Mouse (Mus musculus): Measurements from ENCODE around the gene Lep. TPM values are rescaled to one million over a fixed set of nuclear protein-coding genes. Genes with fewer than 3 reads are reported as not detected.

Gene Lep
- polyA plus RNA-seq, 1 experiment from 2014 or later, result not detected

DNA sequence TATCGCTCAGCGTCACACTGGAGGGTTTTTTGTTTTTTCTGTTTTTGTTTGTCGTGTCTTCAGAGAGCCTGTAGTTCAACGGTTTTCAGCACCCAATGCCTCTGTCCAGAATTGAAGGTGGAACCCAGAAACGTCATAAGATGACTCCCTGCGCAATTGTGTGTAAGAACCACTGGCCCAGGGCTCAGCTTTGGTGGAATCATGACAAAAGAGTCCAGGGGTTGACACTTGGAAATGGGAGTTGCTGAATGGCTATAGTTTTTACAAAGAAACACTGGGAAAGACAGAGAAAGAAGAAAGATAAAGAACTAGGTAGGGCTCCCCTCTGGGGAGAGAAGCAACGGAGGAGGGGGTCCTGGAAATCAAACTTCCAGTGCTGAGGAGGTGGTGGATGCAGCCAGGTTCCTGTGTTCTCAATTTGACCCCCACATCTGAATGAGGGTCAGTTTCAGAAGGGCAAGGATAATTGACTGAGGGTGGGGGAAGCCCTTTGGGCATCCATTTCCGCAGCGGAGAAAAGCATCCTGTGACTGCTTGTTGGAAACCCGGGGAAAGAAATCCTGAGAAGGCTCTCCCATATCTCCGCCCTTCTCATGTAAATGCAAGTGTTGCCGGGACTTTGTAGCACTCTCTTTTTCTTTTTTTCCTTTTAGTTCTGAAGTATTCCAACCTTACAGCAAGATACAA is 34.1 kb upstream of the Lep start:
- peaks cover 20% of the 10 kb centered on the region; the same call in 1 of the 2 replicates for H3K27me3 ChIP-seq
- no peak for ATAC-seq (ENCODE audit: insufficient number of reproducible peaks, low FRiP score, low TSS enrichment, low read depth)

DNA sequence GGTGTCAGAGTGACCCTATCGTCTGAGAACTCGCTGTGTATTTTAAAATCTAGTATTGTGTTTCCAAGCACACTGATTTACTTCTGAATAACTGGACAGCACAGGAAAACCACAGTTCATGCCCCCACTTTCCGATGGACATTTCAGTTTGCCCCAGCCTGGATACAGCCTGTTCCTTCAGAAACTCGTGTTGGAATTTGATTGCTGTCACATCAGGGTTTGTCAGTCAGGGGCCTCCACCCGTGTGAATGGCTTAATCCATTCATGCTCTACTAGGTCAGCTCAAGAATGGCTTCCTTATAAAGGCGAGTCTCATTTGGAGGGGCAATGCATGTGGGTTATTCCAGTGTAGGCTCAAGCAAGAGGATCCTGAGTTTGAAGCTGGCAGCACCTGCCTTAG is 33.3 kb upstream of the Lep start:
- peaks cover 12% of the 10 kb centered on the region for H3K4me1 ChIP-seq
- no peak overlapping the region for H3K9ac ChIP-seq
- no peak overlapping the region for H3K4me3 ChIP-seq
- H3K27ac ChIP-seq, result no peak overlapping the region
- 55% methylated on average over 6 of the region's 6 CpGs for WGBS
- H3K9me3 ChIP-seq, result 0 out of 2 replicates have a peak, but pooled peaks cover 3% of the 10 kb centered on the region
- H3K27me3 ChIP-seq, result peaks cover 16% of the 10 kb centered on the region; the same call in 1 of the 2 replicates
- no peak for ATAC-seq (ENCODE audit: insufficient number of reproducible peaks, low FRiP score, low TSS enrichment, low read depth)
- no peaks in the 10 kb centered on the region for H3K36me3 ChIP-seq
- no peak overlapping the region for H3K4me2 ChIP-seq

More for the DNA sequence above, 34.1 kb upstream of the Lep start:
- Histone ChIP-seq H3K9me3 (0 out of 2 replicates have a peak, but pooled peaks cover 3% of the 10 kb centered on the region), H3K4me2 (no peak overlapping the region), H3K4me3 (no peak overlapping the region), H3K4me1 (peaks cover 3% of the 10 kb centered on the region; the same call in 1 of the 2 replicates), H3K9ac (no peak overlapping the region), H3K27ac (no peak overlapping the region), H3K36me3 (no peaks in the 10 kb centered on the region)
- WGBS, result 38% methylated on average over 12 of the region's 12 CpGs

DNA sequence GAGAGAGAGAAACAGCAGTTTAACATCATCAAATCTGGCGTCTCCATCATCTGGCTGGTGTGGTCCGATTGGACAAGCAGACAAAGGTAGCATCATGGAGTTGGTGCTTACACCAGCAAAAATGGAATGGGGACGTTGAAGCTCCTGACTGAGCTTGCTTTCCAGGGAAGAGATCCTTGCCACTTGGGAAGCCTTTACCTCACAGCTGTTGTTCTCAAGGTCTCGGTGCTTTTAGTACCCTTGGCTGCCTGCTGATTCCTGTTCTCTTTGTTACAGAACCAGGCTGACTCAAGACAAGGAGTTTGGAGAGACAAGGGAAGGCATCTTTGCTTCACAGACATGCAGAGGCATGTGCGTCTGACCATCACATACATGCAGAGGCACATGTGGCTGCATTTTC is 31.9 kb upstream of the Lep start:
- ATAC-seq (ENCODE audit: insufficient number of reproducible peaks, low FRiP score, low TSS enrichment, low read depth), result no peak
- H3K36me3 ChIP-seq, result no peaks in the 10 kb centered on the region
- WGBS, result 56% methylated on average over 5 of the region's 5 CpGs
- no peak overlapping the region for H3K4me3 ChIP-seq
- peaks cover 12% of the 10 kb centered on the region for H3K4me1 ChIP-seq
- peaks cover 10% of the 10 kb centered on the region; the same call in 1 of the 2 replicates for H3K27me3 ChIP-seq
- H3K9ac ChIP-seq, result no peak overlapping the region
- H3K9me3 ChIP-seq, result 0 out of 2 replicates have a peak, but pooled peaks cover 3% of the 10 kb centered on the region
- no peak overlapping the region for H3K4me2 ChIP-seq
- H3K27ac ChIP-seq, result no peak overlapping the region

DNA sequence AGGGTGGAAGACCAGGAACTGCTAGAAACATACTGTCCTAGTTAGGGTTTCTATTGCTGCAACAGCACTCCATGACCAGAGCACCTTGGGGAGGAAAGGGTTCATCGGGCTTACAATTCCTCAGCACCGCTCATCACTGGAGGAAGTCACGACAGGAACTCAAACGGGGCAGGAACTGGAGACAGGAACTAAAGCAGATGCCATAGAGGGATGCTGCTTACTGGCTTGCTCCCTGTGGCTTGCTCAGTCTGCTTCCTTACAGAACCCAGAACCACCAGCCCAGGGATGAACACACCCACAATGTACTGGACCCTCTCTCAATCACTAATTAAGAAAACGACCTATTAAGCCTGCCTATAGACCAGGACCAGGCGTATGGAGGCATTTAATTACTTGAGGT is 30.5 kb upstream of the Lep start:
- WGBS, result 76% methylated on average over 6 of the region's 6 CpGs
- peaks cover 9% of the 10 kb centered on the region for H3K4me1 ChIP-seq

DNA sequence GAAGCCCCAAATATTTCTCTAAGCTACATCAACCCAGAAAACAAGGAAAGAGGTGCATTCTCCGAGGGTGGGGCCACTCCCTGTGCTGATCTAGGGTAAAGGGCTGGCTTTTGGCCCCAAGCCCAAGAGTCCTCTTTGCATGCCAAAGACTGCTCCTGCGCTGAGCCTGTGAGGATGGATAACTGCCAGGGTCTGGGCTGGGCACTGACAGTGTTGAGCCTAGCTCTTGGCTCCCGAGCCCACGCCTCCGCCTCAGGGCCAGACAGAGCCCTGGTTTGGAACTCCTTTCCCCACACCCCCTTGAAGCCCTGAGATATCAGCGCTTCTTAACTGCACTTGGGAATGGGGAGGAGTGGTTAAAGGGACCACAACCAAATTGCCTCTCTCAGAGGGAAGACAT is 28.8 kb upstream of the Lep start:
- no peak overlapping the region for H3K4me2 ChIP-seq
- no peak overlapping the region for H3K9ac ChIP-seq
- H3K27ac ChIP-seq, result no peak overlapping the region
- H3K27me3 ChIP-seq, result no peaks in the 10 kb centered on the region
- no peak for ATAC-seq (ENCODE audit: insufficient number of reproducible peaks, low FRiP score, low TSS enrichment, low read depth)
- no peaks in the 10 kb centered on the region for H3K36me3 ChIP-seq
- 0 out of 2 replicates have a peak, but pooled peaks cover 3% of the 10 kb centered on the region for H3K9me3 ChIP-seq
- H3K4me1 ChIP-seq, result peaks cover 9% of the 10 kb centered on the region
- H3K4me3 ChIP-seq, result no peak overlapping the region
- 42% methylated on average over 6 of the region's 6 CpGs for WGBS

More for the DNA sequence above, 30.5 kb upstream of the Lep start:
- 0 out of 2 replicates have a peak, but pooled peaks cover 3% of the 10 kb centered on the region for H3K9me3 ChIP-seq
- no peak for ATAC-seq (ENCODE audit: insufficient number of reproducible peaks, low FRiP score, low TSS enrichment, low read depth)
- H3K4me2 ChIP-seq, result no peak overlapping the region
- H3K27me3 ChIP-seq, result peaks cover 10% of the 10 kb centered on the region; the same call in 1 of the 2 replicates
- H3K36me3 ChIP-seq, result no peaks in the 10 kb centered on the region
- no peak overlapping the region for H3K9ac ChIP-seq
- H3K4me3 ChIP-seq, result no peak overlapping the region
- no peak overlapping the region for H3K27ac ChIP-seq

DNA sequence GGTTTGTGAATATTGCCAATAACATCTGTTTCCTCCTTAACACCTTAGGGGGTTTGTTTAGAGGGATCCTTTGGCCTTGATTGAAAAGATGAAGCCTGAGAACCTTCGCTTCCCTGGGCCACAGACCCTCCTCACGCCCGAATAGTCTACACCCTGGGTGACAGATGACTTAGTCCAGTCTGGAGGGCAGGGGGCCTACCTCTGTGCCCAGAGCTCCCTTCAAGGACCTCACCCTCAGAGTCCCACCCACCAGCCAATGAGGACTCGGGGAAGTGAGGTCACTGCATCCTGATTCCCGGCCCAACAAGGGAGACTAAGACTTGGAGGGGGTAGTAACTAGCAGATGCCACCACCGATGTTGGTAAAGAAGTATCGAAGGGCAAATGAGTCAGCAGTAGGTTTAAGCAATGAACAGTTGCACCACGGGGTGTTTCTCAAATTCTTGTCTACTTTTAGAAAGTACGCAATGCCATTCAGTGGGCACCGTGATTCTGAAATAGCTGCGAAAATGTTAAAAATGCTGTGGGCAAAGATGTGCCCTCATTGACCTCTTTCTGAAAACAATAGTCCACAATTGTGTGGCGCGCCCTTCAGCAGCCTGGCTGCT is 28.2 kb upstream of the Lep start:
- Histone ChIP-seq H3K27ac (no peak overlapping the region), H3K9ac (no peak overlapping the region), H3K4me1 (peaks cover 9% of the 10 kb centered on the region), H3K4me2 (no peak overlapping the region), H3K4me3 (no peak overlapping the region), H3K9me3 (0 out of 2 replicates have a peak, but pooled peaks cover 3% of the 10 kb centered on the region), H3K27me3 (no peaks in the 10 kb centered on the region), H3K36me3 (no peaks in the 10 kb centered on the region)
- WGBS, result 83% methylated on average over 13 of the region's 13 CpGs
- ATAC-seq (ENCODE audit: insufficient number of reproducible peaks, low FRiP score, low TSS enrichment, low read depth), result no peak

DNA sequence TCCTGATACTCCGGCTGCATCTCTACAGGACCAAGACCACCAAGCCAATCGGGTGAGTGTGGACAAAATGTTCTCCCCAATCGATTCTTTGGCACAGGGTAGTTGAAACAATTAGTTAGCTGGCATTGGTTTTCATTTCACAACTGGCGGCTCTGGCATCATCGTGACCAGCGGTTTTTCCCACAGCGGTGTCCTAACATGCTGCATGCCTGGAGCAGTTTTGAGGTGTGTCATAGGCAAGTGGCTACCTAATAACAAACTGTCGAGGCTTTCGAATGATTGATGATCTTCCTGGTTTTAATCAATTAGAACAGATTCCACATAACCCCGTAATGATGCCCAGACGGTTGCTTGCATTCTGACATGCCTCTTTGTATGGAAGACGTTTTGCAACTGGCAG is 27.6 kb upstream of the Lep start:
- Histone ChIP-seq H3K4me3 (no peak overlapping the region), H3K36me3 (no peaks in the 10 kb centered on the region), H3K27me3 (no peaks in the 10 kb centered on the region), H3K27ac (no peak overlapping the region), H3K4me2 (no peak overlapping the region), H3K9ac (no peak overlapping the region), H3K9me3 (0 out of 2 replicates have a peak, but pooled peaks cover 3% of the 10 kb centered on the region), H3K4me1 (peaks cover 9% of the 10 kb centered on the region)
- WGBS, result 71% methylated on average over 12 of the region's 12 CpGs
- no peak for ATAC-seq (ENCODE audit: insufficient number of reproducible peaks, low FRiP score, low TSS enrichment, low read depth)

DNA sequence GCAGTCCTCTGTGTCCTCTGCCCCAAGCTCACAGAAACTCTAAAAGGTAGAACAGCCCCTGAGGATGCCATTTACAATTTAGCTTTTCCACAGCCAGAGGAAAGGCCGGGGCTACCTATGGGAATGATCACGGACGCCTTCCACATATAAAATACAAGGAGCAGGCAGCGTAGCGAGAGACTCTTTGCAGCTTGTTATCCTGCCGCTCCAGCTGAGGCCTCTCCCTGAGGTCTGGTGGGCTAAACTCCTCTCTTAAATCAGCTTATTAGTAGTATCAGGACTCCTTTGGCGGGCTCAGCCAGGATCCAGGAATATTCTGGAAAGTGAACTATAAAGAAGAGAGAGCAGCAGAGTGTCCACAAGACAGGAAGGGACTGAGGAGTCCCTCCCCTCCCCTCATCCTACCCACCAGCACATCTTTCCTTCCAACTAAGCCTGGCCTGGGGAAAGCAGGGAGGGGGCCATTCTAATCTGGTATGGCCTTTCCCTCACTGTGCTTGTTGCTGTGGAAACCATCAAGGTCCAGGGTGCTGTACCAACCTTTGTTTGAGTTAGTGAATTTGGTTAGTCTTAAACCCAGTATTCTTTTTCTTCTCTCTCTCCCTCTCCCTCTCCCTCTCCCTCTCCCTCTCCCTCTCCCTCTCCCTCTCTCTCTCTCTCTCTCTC is 25.9 kb upstream of the Lep start:
- Histone ChIP-seq H3K9ac (no peak overlapping the region), H3K4me1 (peaks cover 9% of the 10 kb centered on the region), H3K27ac (no peak overlapping the region), H3K27me3 (no peaks in the 10 kb centered on the region), H3K4me2 (no peak overlapping the region), H3K4me3 (no peak overlapping the region), H3K36me3 (no peaks in the 10 kb centered on the region), H3K9me3 (0 out of 2 replicates have a peak, but pooled peaks cover 3% of the 10 kb centered on the region)
- no peak for ATAC-seq (ENCODE audit: insufficient number of reproducible peaks, low FRiP score, low TSS enrichment, low read depth)
- 42% methylated on average over 7 of the region's 7 CpGs for WGBS

DNA sequence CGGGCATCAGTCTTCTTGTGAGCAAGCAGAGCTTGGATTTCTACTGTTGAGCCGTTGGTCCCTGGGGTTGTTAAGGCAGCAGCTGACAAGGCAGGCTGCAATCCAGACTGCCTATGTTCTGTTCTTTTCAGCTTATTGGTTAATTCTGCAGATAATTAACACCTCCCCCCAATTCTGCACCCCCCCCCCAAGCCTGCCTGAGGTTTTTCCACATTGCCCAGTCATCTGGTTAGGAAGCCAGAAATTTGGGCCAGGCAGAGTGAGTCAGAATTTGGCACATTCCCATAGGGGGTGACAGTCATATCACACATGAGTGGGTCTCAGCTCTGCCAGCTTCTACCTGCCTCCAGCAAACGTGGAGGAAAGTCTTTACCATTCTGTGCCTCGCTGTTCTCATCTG is 23.3 kb upstream of the Lep start:
- Histone ChIP-seq H3K9ac (no peak overlapping the region), H3K36me3 (no peaks in the 10 kb centered on the region), H3K4me1 (peaks cover 1% of the 10 kb centered on the region; the same call in 1 of the 2 replicates), H3K9me3 (no peaks in the 10 kb centered on the region), H3K27me3 (no peaks in the 10 kb centered on the region), H3K4me2 (no peak overlapping the region), H3K4me3 (no peak overlapping the region), H3K27ac (no peak overlapping the region)
- no peak for ATAC-seq (ENCODE audit: insufficient number of reproducible peaks, low FRiP score, low TSS enrichment, low read depth)
- 35% methylated on average over 4 of the region's 4 CpGs for WGBS

DNA sequence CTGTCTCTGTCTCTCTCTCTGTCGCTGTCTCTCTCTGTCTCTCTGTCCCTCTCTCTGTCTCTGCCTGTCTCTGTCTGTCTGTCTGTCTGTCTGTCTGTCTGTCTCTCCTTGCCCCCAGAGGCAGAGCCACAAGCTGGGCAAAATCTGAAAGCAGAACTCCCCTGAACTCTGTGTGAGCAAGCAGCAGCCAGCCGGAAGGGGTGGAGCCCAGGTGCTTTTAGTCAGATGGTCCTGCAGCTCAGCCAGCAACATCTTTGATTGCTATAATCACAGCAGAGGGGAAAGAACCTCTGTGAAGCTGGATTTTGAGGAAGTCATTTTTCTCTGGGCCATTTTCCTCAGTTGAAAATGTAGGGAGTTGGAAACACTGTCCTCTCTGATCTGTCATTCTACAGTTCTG is 19.8 kb upstream of the Lep start:
- Histone ChIP-seq H3K9ac (no peak overlapping the region), H3K4me1 (no peaks in the 10 kb centered on the region), H3K4me2 (no peak overlapping the region), H3K36me3 (no peaks in the 10 kb centered on the region), H3K4me3 (no peak overlapping the region), H3K27ac (no peak overlapping the region), H3K9me3 (no peaks in the 10 kb centered on the region), H3K27me3 (no peaks in the 10 kb centered on the region)
- 78% methylated on average over 2 of the region's 2 CpGs for WGBS
- ATAC-seq (ENCODE audit: insufficient number of reproducible peaks, low FRiP score, low TSS enrichment, low read depth), result no peak

DNA sequence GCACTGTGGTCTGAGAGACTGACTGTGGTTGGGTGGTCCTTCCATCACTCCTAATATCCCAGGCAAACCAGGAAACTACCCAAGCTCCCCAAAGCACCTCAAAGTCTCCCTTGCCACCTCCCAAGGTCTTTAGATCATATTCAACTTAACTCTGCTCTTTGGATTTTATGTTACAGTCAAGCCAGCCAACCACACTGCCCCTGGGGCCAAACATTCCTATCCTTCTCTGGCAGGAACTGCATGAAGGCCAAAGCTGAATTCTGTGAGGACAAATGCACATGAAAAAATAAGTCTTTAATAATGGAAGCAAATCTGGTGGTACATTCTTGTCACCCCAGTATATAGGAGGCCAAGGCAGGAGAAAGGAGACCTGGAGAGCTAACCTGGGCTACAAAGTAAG is 16.0 kb upstream of the Lep start:
- Histone ChIP-seq H3K27ac (no peak overlapping the region), H3K27me3 (no peaks in the 10 kb centered on the region), H3K9ac (no peak overlapping the region), H3K4me1 (no peaks in the 10 kb centered on the region), H3K36me3 (no peaks in the 10 kb centered on the region), H3K9me3 (no peaks in the 10 kb centered on the region), H3K4me2 (no peak overlapping the region), H3K4me3 (no peak overlapping the region)
- no peak for ATAC-seq (ENCODE audit: insufficient number of reproducible peaks, low FRiP score, low TSS enrichment, low read depth)

DNA sequence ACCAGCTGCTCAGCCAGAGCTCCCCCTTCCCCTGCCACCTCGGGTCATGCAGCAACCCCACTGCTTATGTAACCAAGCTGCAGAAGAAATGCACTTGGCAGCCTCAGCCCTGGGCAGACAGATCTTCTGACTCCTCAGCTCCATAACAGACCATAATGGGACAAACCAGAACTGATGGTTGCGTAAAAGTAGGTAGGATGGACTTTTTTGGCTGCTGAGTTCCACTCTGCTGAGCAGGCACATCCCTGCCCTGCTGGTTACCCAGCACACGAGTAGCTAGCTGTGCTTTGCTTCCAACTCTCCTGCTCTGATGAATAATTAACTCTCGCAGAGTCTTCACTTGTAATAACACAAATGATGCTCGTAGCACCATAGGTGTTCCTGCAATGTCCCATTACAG is 10.1 kb upstream of the Lep start:
- WGBS, result 61% methylated on average over 5 of the region's 5 CpGs
- 0 out of 2 replicates have a peak, but pooled peaks cover 3% of the 10 kb centered on the region for H3K27me3 ChIP-seq
- no peak overlapping the region for H3K4me3 ChIP-seq
- H3K27ac ChIP-seq, result no peak overlapping the region
- H3K9ac ChIP-seq, result no peak overlapping the region
- ATAC-seq (ENCODE audit: insufficient number of reproducible peaks, low FRiP score, low TSS enrichment, low read depth), result no peak
- no peaks in the 10 kb centered on the region for H3K9me3 ChIP-seq
- no peaks in the 10 kb centered on the region for H3K36me3 ChIP-seq
- no peak overlapping the region for H3K4me2 ChIP-seq
- no peaks in the 10 kb centered on the region for H3K4me1 ChIP-seq
